Mouse (Mus musculus) liver, embryonic 12.5 days (tissue): Measurements from ENCODE around the gene Eif2ak1. TPM values are rescaled to one million over a fixed set of nuclear protein-coding genes. Genes with fewer than 3 reads are reported as not detected.
"Not testable (repeated sequence)": the region's sequence is repeated elsewhere in the genome, so short reads cannot be mapped to it uniquely, and the experiment has no call there.

Source experiments
- ATAC-seq: fragments of 200-750 bp; cut with Nextera tagmentation; 2 replicates; pipeline ENCODE4 v1.8.0; 2017; ENCODE audit warnings: moderate number of reproducible peaks, mild to moderate bottlenecking, moderate library complexity
- H3K27ac ChIP-seq: fragments of 300-500 bp; sonication (generic); 2 replicates; pipeline ENCODE4 v1.5.1; 2016; ENCODE audit warnings: mild to moderate bottlenecking
- H3K27me3 ChIP-seq: fragments of 300-500 bp; sonication (generic); replicated peaks from 2 replicates; pipeline ENCODE4 v1.6.1; 2016; ENCODE audit warnings: mild to moderate bottlenecking, moderate library complexity
- H3K36me3 ChIP-seq: fragments of 300-500 bp; sonication (generic); 2 replicates; pipeline ENCODE4 v1.6.1; 2016; ENCODE audit warnings: mild to moderate bottlenecking, moderate library complexity
- H3K4me1 ChIP-seq: fragments of 300-500 bp; sonication (generic); 2 replicates; pipeline ENCODE4 v1.6.1; 2016
- H3K4me2 ChIP-seq: fragments of 300-500 bp; sonication (generic); 2 replicates; pipeline ENCODE4 v1.6.1; 2016; ENCODE audit warnings: mild to moderate bottlenecking, moderate library complexity
- H3K4me3 ChIP-seq: fragments of 300-500 bp; sonication (generic); 2 replicates; pipeline ENCODE4 v1.5.1; 2016; ENCODE audit warnings: mild to moderate bottlenecking, moderate library complexity
- H3K9ac ChIP-seq: fragments of 300-500 bp; sonication (generic); 2 replicates; pipeline ENCODE4 v1.6.1; 2016; ENCODE audit warnings: mild to moderate bottlenecking, moderate library complexity
- H3K9me3 ChIP-seq: fragments of 300-500 bp; sonication (generic); replicated peaks from 2 replicates; pipeline ENCODE4 v1.6.1; 2016; ENCODE audit warnings: mild to moderate bottlenecking, moderate library complexity
- whole genome bisulfite sequencing: fragments of 180-500 bp; shearing (Covaris S2); methylation state at CpG from one replicate; pipeline ENCODE4 v1.1.7; 2016; ENCODE audit not compliant: insufficient replicate concordance; 5-methylcytosine and 5-hydroxymethylcytosine counted together
- polyA plus RNA-seq: library from polyadenylated mRNA; unstranded; fragments of >200 nt; fragmentation: Nextera tagmentation; extraction: Ambion mirVana; gene quantifications from 2 replicates; pipeline ENCODE4 v1.2.1, GENCODE M21; 2016

Gene Eif2ak1
- polyA plus RNA-seq: 109 and 110 TPM in 2 replicates

DNA sequence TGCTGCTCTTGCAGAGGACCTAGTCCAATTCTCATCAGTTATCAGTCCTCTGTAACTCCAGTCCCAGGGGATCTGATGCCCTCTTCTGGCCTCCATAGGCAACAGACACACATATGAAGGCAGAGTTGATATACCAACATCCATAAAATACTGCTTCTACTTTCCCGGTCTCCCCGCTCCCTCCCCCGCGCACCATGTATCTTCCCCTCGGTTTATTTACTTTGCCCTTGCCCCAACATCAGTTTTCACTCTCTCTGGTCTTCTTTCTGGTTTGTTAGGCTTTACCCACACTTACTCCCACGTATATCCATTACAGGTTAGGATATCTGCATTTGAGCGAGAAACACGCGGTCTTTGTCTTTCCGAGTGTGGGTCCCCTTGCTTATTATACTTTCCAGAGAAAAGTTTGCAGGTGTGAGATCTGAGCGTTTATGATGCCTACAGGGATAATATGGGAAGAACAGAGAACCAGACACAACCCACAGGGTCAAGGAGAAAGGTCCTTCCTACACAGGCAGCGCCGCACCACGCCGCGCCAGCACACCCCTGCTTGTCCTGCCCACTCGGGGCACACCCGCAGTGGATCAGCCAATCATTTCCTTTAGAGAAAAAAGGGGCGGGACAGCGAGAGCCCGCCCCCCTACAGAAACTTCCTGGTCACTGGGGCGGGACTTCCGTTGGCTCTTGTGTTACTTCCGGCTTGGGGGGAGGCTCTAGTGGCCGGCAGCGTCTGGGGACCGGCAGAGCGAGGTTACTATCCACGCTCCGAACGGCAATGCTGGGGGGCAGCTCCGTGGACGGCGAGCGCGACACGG is at the start of gene Eif2ak1:
Gene Eif2ak1, plus strand, starts transcription at position 673 of the 815 bp plus-strand sequence.
- Histone ChIP-seq H3K9ac (peak within 1 kb of the TSS; percentile 96), H3K27ac (peak within 1 kb of the TSS; percentile 99), H3K9me3 (no peaks in the 10 kb centered on the region), H3K4me2 (peak within 1 kb of the TSS; percentile 91), H3K4me3 (peak within 1 kb of the TSS; percentile 99), H3K4me1 (peaks cover 37% of the 10 kb centered on the region), H3K36me3 (peaks cover 17% of the 10 kb centered on the region), H3K27me3 (no peaks in the 10 kb centered on the region)
- WGBS: under 1% methylated on average over 36 of the region's 37 CpGs
- ATAC-seq: peak; percentile 90

DNA sequence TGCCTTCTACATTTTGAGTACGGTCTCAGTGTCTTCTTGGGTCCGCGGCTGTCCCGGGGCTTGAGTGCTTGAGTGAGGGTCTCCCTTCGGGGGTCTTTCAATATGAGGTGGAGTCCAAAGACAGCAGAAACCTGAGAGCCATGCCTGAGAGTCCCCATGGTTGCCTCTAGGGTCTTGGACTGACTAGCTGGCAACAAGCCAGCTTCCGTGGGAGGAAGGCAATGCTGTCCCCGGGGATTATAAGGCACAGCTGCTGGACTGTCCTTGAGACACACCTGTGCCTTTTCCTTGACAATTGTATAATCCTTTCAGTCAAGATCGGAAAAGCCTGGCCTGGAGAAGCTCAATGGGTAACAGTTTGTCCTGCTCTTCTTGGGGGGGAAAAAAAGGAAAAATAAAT is 35.6 kb upstream of the Eif2ak1 start:
- Histone ChIP-seq H3K4me1 (no peaks in the 10 kb centered on the region), H3K9me3 (no peaks in the 10 kb centered on the region), H3K4me3 (no peak overlapping the region), H3K4me2 (no peak overlapping the region), H3K27ac (no peak overlapping the region), H3K36me3 (no peaks in the 10 kb centered on the region), H3K27me3 (no peaks in the 10 kb centered on the region; the same call in 1 of the 2 replicates), H3K9ac (no peak overlapping the region)
- ATAC-seq: no peak
- 82% methylated on average over 8 of the region's 8 CpGs for WGBS

DNA sequence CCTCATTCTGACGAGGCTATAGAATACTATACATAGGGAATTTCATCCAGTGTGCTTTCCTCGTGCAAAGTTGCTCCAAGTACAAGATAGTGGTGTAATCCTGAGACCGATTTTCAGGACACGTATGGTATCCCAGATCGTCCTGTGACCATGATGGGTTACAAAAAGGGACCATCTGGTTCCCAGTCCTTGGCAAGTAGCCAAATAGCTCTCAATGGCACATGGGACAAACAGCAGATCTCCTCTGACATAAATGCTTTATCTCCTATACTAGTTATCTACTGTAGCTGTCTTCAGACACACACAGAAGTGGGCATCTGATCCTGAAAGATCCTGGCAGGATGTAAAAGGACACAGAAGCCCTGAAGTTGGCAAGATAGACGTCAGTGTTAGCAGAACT is 32.2 kb upstream of the Eif2ak1 start:
- Histone ChIP-seq H3K4me2 (no peak overlapping the region), H3K9me3 (no peaks in the 10 kb centered on the region), H3K27ac (no peak overlapping the region), H3K4me3 (no peak overlapping the region), H3K4me1 (no peaks in the 10 kb centered on the region), H3K27me3 (no peaks in the 10 kb centered on the region; the same call in 1 of the 2 replicates), H3K9ac (no peak overlapping the region), H3K36me3 (no peaks in the 10 kb centered on the region)
- WGBS: 60% methylated on average over 6 of the region's 6 CpGs
- ATAC-seq: no peak

DNA sequence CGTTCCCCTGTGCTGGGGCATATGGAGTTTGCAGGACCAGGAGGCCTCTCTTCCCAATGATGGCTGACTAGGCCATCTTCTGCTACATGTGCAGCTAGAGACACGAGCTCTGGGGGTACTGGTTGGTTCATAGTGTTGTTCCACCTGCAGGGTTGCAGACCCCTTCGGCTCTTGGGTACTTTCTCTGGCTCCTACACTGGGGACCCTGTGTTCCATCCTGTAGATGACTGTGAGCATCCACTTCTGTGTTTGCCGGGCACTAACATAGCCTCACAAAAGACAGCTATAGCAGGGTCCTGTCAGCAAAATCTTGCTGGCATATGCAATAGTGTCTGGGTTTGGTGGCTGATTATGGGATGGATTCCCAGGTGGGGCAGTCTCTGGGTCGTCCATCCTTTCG is 16.4 kb upstream of the Eif2ak1 start:
- not testable (repeated sequence) for H3K9ac ChIP-seq, H3K27ac ChIP-seq, H3K4me2 ChIP-seq, ATAC-seq, H3K9me3 ChIP-seq, H3K4me3 ChIP-seq, H3K36me3 ChIP-seq, H3K4me1 ChIP-seq, H3K27me3 ChIP-seq
- 69% methylated on average over 6 of the region's 6 CpGs for WGBS

DNA sequence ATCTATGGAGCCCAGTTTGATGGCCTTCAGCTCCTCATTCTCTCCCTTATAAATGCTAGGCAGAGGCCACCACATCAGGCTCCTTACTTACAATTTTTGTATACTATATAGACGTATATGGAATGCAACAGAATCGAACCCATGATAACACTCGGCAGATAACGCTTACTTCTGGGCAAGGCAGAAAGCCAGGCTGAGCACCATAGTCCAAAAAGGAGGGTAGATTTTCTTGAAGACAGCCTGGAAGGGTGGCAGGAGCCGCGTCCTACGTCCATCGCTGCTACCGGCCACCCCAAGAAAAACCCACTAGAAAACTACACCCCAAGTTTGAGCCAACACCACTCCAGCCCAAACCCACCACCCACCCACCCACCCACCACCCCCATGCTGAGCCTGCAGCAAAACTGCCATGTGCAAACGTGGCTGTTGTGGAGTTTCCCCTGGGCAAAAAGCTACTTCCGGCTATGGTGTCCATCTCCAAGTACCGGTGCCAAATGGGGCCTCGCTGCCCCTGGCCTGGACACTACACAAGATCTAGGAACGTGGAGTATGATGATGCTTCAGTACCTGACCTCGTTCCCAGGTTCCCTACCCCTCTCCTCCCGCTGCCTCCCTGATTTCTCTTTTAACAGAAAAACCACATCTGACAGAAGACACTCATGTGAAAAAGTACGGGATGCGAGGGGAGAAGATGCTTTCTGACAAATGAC is 13.4 kb upstream of the Eif2ak1 start:
- Histone ChIP-seq H3K27ac (no peak overlapping the region), H3K9ac (no peak overlapping the region), H3K36me3 (no peaks in the 10 kb centered on the region), H3K27me3 (no peaks in the 10 kb centered on the region; the same call in 1 of the 2 replicates), H3K9me3 (no peaks in the 10 kb centered on the region), H3K4me3 (no peak overlapping the region), H3K4me1 (no peaks in the 10 kb centered on the region), H3K4me2 (no peak overlapping the region)
- no peak for ATAC-seq
- WGBS: 71% methylated on average over 18 of the region's 18 CpGs

DNA sequence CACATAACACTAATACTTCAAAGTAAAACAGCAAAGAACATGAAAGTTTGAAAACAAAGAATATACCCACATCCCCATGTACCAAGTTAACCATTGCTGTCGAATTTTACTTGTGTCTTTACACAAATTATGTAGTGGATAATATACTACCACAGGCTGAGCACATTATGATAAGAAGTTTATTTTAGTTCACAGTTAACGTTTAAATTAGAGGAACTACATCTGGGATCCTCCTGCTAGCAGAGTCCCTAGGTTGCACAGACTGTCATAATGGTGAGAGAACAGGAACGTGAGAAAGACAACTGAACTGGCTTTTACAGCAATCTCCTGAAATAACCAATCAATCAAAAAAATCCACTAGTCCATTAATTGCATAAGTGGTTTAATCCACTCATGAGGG is 10.3 kb upstream of the Eif2ak1 start:
- Histone ChIP-seq H3K4me2 (no peak overlapping the region), H3K9ac (no peak overlapping the region), H3K4me3 (no peak overlapping the region), H3K27me3 (no peaks in the 10 kb centered on the region; the same call in 1 of the 2 replicates), H3K36me3 (no peaks in the 10 kb centered on the region), H3K27ac (no peak overlapping the region), H3K9me3 (no peaks in the 10 kb centered on the region), H3K4me1 (no peaks in the 10 kb centered on the region)
- 49% methylated on average over 3 of the region's 3 CpGs for WGBS
- ATAC-seq: no peak

DNA sequence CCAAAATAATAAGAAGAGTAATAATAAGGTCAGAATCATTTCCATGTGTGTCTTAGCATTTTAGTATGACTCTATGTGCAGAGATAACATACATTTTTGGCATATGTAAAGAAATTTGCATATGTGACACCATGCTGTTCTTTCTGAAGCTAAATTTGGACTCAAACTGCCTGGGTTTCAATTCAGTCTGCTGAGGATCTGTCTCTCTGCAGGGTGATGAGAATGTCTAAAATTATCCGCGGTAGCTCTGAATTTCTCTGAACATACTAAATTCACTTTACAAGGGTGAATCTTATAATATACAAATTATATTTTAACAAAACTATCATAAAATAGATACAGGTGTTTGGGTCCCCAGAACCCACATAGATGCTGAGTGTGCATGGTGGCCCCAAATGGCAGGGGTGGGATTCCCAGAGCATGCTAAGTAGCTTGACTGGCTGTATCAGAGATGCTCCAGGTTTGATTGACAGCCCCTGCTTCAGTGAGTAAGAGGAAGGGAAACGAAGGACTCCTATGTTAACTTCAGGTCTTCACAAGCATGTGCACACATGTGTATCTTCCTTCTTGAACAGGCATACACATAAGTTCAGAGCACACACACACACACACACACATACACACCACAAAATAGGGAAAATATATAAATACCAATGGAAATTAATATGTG is 8.0 kb upstream of the Eif2ak1 start:
- Histone ChIP-seq H3K9ac (no peak overlapping the region), H3K4me3 (no peak overlapping the region), H3K9me3 (no peaks in the 10 kb centered on the region), H3K4me2 (no peak overlapping the region), H3K4me1 (peaks cover 12% of the 10 kb centered on the region), H3K27ac (no peak overlapping the region), H3K27me3 (no peaks in the 10 kb centered on the region; the same call in 1 of the 2 replicates), H3K36me3 (no peaks in the 10 kb centered on the region)
- ATAC-seq: no peak
- 74% methylated on average over 3 of the region's 3 CpGs for WGBS

DNA sequence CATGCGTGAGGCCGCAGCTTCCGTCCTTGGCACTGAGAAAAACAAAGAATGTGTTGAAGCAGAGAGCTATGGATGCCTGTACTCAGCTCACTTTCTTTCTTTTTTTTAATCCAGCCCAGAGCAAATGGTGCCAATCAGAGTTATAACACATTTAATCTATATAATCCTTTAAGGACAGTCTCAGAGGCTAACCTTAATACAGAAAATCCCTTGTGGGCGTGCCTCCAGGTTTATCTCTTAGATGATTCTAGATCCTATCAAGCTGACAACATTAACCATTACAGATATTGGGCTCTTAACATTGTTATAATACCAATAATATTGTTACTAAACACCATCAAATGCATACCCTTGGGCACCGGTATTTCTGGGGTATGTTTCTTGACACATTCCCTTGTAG is 5.9 kb upstream of the Eif2ak1 start:
- 79% methylated on average over 5 of the region's 5 CpGs for WGBS

DNA sequence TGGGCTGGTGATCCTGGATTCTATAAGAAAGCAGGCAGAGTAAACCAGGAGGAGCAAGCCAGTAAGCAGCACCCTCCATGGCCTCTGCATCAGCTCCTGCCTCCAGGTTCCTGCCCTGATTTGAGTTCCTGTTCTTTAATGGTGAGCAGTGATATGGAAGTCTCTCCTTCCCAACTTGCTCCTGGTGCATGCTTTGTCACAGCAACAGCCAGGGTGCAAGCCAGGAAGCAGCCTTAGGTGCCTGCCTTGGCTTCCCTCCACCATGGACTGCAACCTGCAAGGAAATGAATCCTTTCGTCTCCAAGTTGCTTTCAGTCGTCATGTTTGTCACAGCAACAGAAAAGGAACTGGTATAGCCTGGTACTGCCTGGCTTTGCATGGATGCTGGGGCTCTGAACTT is 3.0 kb upstream of the Eif2ak1 start:
- Histone ChIP-seq H3K4me2 (no peak overlapping the region), H3K4me3 (no peak overlapping the region), H3K27me3 (no peaks in the 10 kb centered on the region), H3K36me3 (no peaks in the 10 kb centered on the region), H3K9me3 (no peaks in the 10 kb centered on the region), H3K9ac (no peak overlapping the region), H3K27ac (no peak overlapping the region), H3K4me1 (peaks cover 19% of the 10 kb centered on the region)
- no peak for ATAC-seq
- 59% methylated on average over 2 of the region's 2 CpGs for WGBS

More for the DNA sequence above, 5.9 kb upstream of the Eif2ak1 start:
- no peak for ATAC-seq
- H3K36me3 ChIP-seq: no peaks in the 10 kb centered on the region
- no peak overlapping the region for H3K9ac ChIP-seq
- no peak overlapping the region for H3K4me2 ChIP-seq
- peaks cover 12% of the 10 kb centered on the region for H3K4me1 ChIP-seq
- no peaks in the 10 kb centered on the region for H3K9me3 ChIP-seq
- no peaks in the 10 kb centered on the region for H3K27me3 ChIP-seq
- no peak overlapping the region for H3K4me3 ChIP-seq
- H3K27ac ChIP-seq: no peak overlapping the region

DNA sequence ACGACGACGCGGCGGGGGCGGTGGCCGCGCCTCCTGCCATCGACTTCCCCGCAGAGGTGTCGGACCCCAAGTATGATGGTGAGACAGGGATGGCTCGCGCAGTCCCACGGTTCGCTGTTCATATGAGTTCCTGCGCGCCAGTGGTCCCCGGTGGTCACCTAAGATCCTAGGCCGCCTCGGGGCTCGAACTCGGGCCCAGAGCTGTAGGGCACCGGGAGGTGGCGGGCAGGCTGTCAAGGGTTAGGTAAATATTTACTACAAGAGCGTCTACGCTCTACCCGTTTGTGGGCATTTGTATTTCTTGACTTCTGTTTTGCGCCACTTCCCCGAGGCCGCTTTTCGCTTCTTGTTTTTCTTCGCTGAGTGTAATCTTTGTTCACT is 333 bp downstream of the Eif2ak1 start:
- peaks cover 17% of the 10 kb centered on the region for H3K36me3 ChIP-seq
- no peaks in the 10 kb centered on the region for H3K27me3 ChIP-seq
- peak; percentile 18 for ATAC-seq
- 1% methylated on average over 31 of the region's 32 CpGs for WGBS
- no peaks in the 10 kb centered on the region for H3K9me3 ChIP-seq
- peak overlapping the region; percentile 99 for H3K27ac ChIP-seq
- H3K9ac ChIP-seq: peak overlapping the region; percentile 96
- H3K4me3 ChIP-seq: peak overlapping the region; percentile 99
- peaks cover 37% of the 10 kb centered on the region for H3K4me1 ChIP-seq
- peak overlapping the region; percentile 91 for H3K4me2 ChIP-seq

DNA sequence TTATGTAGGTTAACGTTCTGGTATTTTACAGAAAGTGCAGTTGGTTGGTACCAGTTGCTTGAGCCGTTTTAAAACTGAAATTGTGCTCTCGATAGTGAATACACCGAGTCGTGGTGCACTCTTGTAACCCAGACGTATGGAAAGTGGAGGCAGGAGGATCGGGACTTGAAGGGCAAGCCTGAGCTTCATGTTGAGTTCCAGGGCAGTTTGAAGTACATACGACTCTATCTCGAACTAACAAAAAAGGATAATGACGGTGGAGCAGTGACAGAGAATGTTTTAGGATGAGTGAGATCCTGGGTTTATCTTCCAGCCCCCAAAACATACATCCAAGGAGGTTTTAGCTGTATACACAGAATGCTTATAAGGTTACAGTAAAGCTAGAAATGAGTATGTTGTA is 873 bp downstream of the Eif2ak1 start:
- H3K4me2 ChIP-seq: peak overlapping the region; percentile 91
- peak overlapping the region; percentile 96 for H3K9ac ChIP-seq
- 4% methylated on average over 10 of the region's 10 CpGs for WGBS
- H3K36me3 ChIP-seq: peaks cover 17% of the 10 kb centered on the region
- H3K9me3 ChIP-seq: no peaks in the 10 kb centered on the region
- H3K4me3 ChIP-seq: peak overlapping the region; percentile 99
- H3K27ac ChIP-seq: peak overlapping the region; percentile 99
- ATAC-seq: no peak
- peaks cover 33% of the 10 kb centered on the region for H3K4me1 ChIP-seq
- H3K27me3 ChIP-seq: no peaks in the 10 kb centered on the region

DNA sequence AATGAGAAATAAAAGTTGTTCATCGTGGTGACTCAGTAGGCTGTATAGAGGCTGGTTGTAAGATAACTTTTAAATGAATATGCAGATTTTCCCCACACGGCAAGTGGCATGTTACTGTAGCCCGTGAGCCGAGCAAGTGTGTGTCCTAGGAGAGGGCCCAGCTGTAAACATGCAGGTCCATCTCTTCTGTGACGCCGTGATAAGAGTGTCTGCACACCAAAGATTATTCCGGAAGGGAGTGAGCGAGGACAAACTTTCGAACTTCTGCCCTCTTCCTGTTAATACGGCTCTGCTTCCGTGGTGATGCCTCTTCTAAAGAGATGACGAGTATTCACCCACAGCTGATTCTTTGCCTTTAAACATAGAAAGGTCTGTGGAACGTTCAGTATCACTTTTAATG is 1.4 kb downstream of the Eif2ak1 start:
- Histone ChIP-seq H3K4me2 (peak overlapping the region; percentile 91), H3K36me3 (peaks cover 17% of the 10 kb centered on the region), H3K4me1 (peaks cover 28% of the 10 kb centered on the region), H3K9ac (peak overlapping the region; percentile 96), H3K27ac (peak overlapping the region; percentile 99), H3K9me3 (no peaks in the 10 kb centered on the region), H3K27me3 (no peaks in the 10 kb centered on the region), H3K4me3 (peak overlapping the region; percentile 99)
- WGBS: 19% methylated on average over 13 of the region's 13 CpGs
- peak; percentile 89 for ATAC-seq
